Mouse (Mus musculus): ENCODE results near the gene Tap2.

DNA sequence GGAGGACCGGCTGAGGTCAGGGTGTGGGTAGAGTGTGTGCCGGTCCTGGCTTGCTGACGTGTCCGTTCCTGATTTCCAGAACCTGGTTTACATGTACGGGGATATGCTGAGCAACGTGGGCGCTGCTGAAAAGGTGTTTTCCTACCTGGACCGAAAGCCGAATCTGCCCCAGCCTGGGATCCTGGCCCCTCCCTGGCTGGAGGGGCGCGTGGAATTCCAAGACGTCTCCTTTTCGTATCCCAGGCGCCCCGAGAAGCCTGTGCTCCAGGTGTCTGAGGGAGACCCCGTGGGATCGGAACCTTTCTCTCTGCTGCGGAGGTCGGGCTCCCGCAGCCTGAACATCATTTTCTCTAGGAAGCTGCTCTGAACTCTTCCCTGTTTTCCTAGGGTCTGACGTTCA is 10.6 kb downstream of the Tap2 start:
- TF ChIP-seq POLR2A (IDR thresholded peaks at IDR 0.05; ENCODE audit: borderline replicate concordance, extremely low read depth, insufficient read depth, insufficient read length, poor library complexity, severe bottlenecking): no peak
- no peak for TF ChIP-seq CTCF (IDR thresholded peaks at IDR 0.05; ENCODE audit: borderline replicate concordance, extremely low read depth, insufficient read depth, insufficient read length)

All from brain, embryonic 14.5 days (tissue).